Mouse (Mus musculus) myocyte (in vitro differentiated cells): ENCODE results near the gene Man2c1. TPM values are rescaled to one million over a fixed set of nuclear protein-coding genes. Genes with fewer than 3 reads are reported as not detected.

Experiments used
- H3K27me3 ChIP-seq: one replicate; pipeline ENCODE4 v1.6.1; 2011; ENCODE audit not compliant: control insufficient read depth, insufficient read depth, insufficient read length
- H3K36me3 ChIP-seq: one replicate; pipeline ENCODE4 v1.6.1; 2011; ENCODE audit not compliant: control insufficient read depth, insufficient read depth
- H3K4me2 ChIP-seq: one replicate; pipeline ENCODE4 v1.6.1; 2011; ENCODE audit warnings: low read depth, control low read depth
- H3K4me3 ChIP-seq: one replicate; pipeline ENCODE4 v1.5.1; 2011; ENCODE audit warnings: mild to moderate bottlenecking, control low read depth, moderate library complexity
- H3K79me2 ChIP-seq: one replicate; pipeline ENCODE4 v1.6.1; 2011; ENCODE audit not compliant: control insufficient read depth, insufficient read depth
- H3ac ChIP-seq: one replicate; pipeline ENCODE4 v1.6.1; 2011; ENCODE audit not compliant: control insufficient read depth, insufficient read length
- CEBPB ChIP-seq: IDR thresholded peaks from 2 replicates; pipeline ENCODE4 v1.6.1; 2011; ENCODE audit warnings: mild to moderate bottlenecking, moderate library complexity; ENCODE audit not compliant: poor library complexity, insufficient read depth, severe bottlenecking
- E2F4 ChIP-seq: IDR thresholded peaks from one replicate; pipeline ENCODE4 v1.6.1; 2011; ENCODE audit warnings: mild to moderate bottlenecking, control low read depth, moderate library complexity; ENCODE audit not compliant: insufficient read depth
- MAX ChIP-seq: IDR thresholded peaks from one replicate; pipeline ENCODE4 v1.6.1; 2011; ENCODE audit warnings: low read depth, mild to moderate bottlenecking, control low read depth
- MYOD1 ChIP-seq, 3 experiments: IDR thresholded peaks; one replicate each; pipeline ENCODE4 v1.6.1; 2011; ENCODE audit warnings: control low read depth in 2 of 3, low read depth in 2 of 3, mild to moderate bottlenecking in 2 of 3, moderate library complexity in 1 of 3; ENCODE audit not compliant: insufficient read length in 2 of 3, control insufficient read depth in 1 of 3
- MYOG ChIP-seq, 3 experiments: IDR thresholded peaks; one replicate each; pipeline ENCODE4 v1.6.1; 2011; ENCODE audit warnings: control low read depth in 2 of 3, low read depth in 2 of 3, mild to moderate bottlenecking in 2 of 3; ENCODE audit not compliant: insufficient read length in 2 of 3, control insufficient read depth in 1 of 3, insufficient read depth in 1 of 3
- POLR2A ChIP-seq: IDR thresholded peaks from one replicate; pipeline ENCODE4 v1.6.1; 2011; ENCODE audit warnings: low read depth, mild to moderate bottlenecking, control low read depth, moderate library complexity; ENCODE audit not compliant: insufficient read length
- POLR2AphosphoS2 ChIP-seq: IDR thresholded peaks from one replicate; pipeline ENCODE4 v1.6.1; 2011; ENCODE audit warnings: low read depth, control low read depth; ENCODE audit not compliant: insufficient read length
- REST ChIP-seq: IDR thresholded peaks from one replicate; pipeline ENCODE4 v1.6.1; 2011; ENCODE audit warnings: mild to moderate bottlenecking, control low read depth, moderate library complexity; ENCODE audit not compliant: insufficient read depth, insufficient read length
- SRF ChIP-seq: IDR thresholded peaks from one replicate; pipeline ENCODE4 v1.6.1; 2011; ENCODE audit warnings: low read depth; ENCODE audit not compliant: control insufficient read depth, insufficient read length
- TCF12 ChIP-seq: IDR thresholded peaks from one replicate; pipeline ENCODE4 v1.6.1; 2011; ENCODE audit warnings: mild to moderate bottlenecking, control low read depth; ENCODE audit not compliant: poor library complexity, insufficient read depth, severe bottlenecking
- TCF3 ChIP-seq: IDR thresholded peaks from one replicate; pipeline ENCODE4 v1.6.1; 2011; ENCODE audit warnings: low read depth, control low read depth; ENCODE audit not compliant: insufficient read length
- USF1 ChIP-seq: IDR thresholded peaks from one replicate; pipeline ENCODE4 v1.6.1; 2011; ENCODE audit warnings: low read depth, mild to moderate bottlenecking, control low read depth, moderate library complexity
- polyA plus RNA-seq: library from polyadenylated mRNA; unstranded; fragments of >200 nt; fragmentation: generic; extraction: Trizol; gene quantifications from one replicate; pipeline ENCODE4 v1.2.1, GENCODE M21; 2012; ENCODE audit warnings: missing spikeins

Man2c1 gene
- polyA plus RNA-seq, 1 experiment = 55.4 TPM

DNA sequence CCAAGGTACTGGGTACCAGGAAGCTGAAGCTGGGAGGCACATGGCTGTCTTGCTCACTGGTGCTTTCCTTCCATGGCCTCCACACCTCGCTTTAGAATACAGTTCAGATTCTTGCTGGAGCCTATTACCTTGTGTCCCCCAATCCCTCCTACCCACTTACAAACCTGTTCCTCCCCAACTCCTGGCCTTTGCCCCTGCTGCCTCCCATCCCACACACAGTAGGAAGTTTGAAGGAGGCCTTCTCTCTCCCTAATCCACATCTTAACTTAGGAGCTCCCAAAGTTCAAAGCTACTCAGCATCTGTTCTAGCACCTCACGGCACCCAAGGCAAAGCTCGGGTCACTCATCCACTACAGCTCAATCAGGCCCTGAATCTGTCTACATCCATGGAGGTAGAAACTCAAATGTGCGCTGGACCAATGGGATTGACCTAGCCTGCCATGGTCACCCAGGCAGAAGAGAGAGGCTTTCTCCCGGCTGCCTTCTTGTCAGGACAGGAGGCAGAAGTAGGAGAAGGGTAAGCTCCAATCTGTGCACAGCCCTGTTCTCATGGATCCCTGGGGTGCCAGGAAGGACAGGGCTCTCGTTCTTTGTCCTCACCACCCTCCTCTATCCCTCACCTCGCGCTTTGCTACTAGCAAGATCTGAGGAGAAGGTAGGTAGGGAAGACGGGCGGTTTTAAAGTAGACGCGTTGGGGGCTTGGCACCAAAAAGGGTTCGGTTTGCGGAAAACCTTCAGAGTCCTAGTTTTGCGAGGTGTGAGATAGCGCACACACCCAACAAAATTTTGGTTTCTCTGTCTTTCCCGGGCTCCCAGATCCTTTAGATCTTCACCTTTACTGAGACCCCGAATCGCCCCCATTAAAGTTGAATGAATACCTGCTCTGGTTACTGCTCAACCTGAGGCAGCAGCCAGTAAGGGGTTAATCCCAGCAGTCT lies 17.0 kb downstream of the Man2c1 start:
- TF ChIP-seq SRF = no peak
- TF ChIP-seq MYOG (IDR thresholded peaks at IDR 0.05; ENCODE audit: control insufficient read depth in 1 of 3, insufficient read depth in 1 of 3, insufficient read length in 2 of 3, low read depth in 2 of 3) = no peak
- TF ChIP-seq MYOD1 (IDR thresholded peaks at IDR 0.05; ENCODE audit: control insufficient read depth in 1 of 3, insufficient read length in 2 of 3, low read depth in 2 of 3) = no peak
- no peak for TF ChIP-seq POLR2AphosphoS2
- no peak for TF ChIP-seq POLR2A
- Histone ChIP-seq H3K36me3 (no peaks in the 10 kb centered on the region), H3K4me2 (peak overlapping the region; percentile 89), H3K79me2 (no peaks in the 10 kb centered on the region), H3K4me3 (peak overlapping the region; percentile 37), H3ac (no peak overlapping the region), H3K27me3 (no peaks in the 10 kb centered on the region)

DNA sequence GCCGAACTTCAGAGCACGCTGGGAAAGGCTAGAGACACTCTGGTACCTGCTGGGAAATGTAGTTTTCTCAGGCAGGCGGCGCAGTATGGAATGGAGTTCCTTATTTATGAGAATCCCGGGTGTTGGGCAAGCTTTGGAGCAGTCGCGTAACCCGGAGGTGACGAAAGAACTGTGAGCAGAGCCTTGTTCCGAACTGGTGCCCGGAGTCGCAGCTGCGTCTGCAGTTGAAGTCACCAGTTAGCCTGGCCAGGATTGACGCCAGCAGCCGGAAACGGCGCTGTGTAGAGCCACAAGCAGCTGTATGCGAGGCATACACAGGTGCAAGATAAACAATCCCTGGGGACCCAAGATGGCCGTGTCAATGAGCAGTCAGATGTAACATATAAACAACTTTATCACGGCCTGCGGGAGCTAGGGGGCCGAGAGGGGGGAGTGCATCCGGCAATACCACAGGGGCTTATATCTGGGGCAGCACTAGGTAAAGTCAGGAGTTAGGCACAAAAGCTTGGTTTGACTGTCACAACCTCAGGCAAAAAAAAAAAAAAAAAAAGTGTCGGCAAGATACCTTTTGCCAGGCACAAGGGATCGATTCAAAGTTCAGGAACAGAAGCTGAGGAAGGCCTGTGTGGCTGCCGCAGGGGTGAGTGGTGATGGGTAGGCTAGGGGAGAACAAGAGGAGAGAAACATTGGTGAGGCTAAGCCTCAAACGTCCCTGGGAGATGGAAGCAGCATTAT lies 17.8 kb downstream of the Man2c1 start, which contains the start of gene Neil1:
Gene Neil1 (minus strand): TSS at position 162 of the 735 bp plus-strand sequence.
- Histone ChIP-seq H3ac (no peak within 1 kb of the TSS), H3K27me3 (no peaks in the 10 kb centered on the region), H3K36me3 (no peaks in the 10 kb centered on the region), H3K4me3 (peak within 1 kb of the TSS; percentile 37), H3K79me2 (no peaks in the 10 kb centered on the region), H3K4me2 (peak within 1 kb of the TSS; percentile 89)
- peak; percentile 78 for TF ChIP-seq TCF12
- peak; percentile 80 to 97 (median 97) for TF ChIP-seq MYOG (IDR thresholded peaks at IDR 0.05; ENCODE audit: control insufficient read depth in 1 of 3, insufficient read depth in 1 of 3, insufficient read length in 2 of 3, low read depth in 2 of 3)
- peak; percentile 33 for TF ChIP-seq POLR2AphosphoS2
- peak; percentile 90 for TF ChIP-seq TCF3
- no peak for TF ChIP-seq REST
- TF ChIP-seq USF1 = no peak
- no peak for TF ChIP-seq E2F4
- TF ChIP-seq POLR2A = peak; percentile 48
- 0 out of 2 replicates have a peak, but pooled peaks have one; percentile 16 for TF ChIP-seq CEBPB
- TF ChIP-seq MYOD1 (IDR thresholded peaks at IDR 0.05; ENCODE audit: control insufficient read depth in 1 of 3, insufficient read length in 2 of 3, low read depth in 2 of 3) = peak; percentile 52 to 99 (median 98)
- no peak for TF ChIP-seq MAX
- no peak for TF ChIP-seq SRF

DNA sequence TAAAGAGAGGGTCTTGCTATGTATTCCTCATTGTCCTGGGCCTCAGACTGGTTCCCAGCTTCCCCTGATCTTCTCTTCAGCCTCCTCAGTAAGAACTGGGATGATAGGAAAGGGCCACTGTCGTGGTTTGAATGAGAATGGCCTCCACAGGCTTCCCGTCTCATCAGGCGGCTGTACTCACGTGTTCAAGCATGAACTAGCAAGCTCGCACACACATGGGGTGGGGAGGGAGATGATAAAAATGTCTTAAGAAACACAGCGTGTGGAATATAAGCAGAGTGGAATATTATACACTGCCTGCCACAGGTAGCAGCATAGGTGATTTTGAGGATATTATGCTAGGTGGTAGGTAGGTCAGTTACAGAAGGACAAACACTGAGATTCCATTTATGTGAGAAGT lies 18.5 kb downstream of the Man2c1 start:
- H3K36me3 ChIP-seq = no peaks in the 10 kb centered on the region
- H3K4me2 ChIP-seq = no peak overlapping the region
- H3ac ChIP-seq = no peak overlapping the region
- no peaks in the 10 kb centered on the region for H3K27me3 ChIP-seq
- TF ChIP-seq E2F4 = no peak
- TF ChIP-seq MYOD1 (IDR thresholded peaks at IDR 0.05; ENCODE audit: control insufficient read depth in 1 of 3, insufficient read length in 2 of 3, low read depth in 2 of 3) = no peak
- TF ChIP-seq POLR2AphosphoS2 = no peak
- TF ChIP-seq POLR2A = no peak
- no peak for TF ChIP-seq TCF3
- no peak for TF ChIP-seq MYOG (IDR thresholded peaks at IDR 0.05; ENCODE audit: control insufficient read depth in 1 of 3, insufficient read depth in 1 of 3, insufficient read length in 2 of 3, low read depth in 2 of 3)
- no peak for TF ChIP-seq USF1
- no peak for TF ChIP-seq REST
- no peak for TF ChIP-seq CEBPB
- TF ChIP-seq TCF12 = no peak
- no peak for TF ChIP-seq MAX
- TF ChIP-seq SRF = no peak
- no peaks in the 10 kb centered on the region for H3K79me2 ChIP-seq
- H3K4me3 ChIP-seq = peak overlapping the region; percentile 37

DNA sequence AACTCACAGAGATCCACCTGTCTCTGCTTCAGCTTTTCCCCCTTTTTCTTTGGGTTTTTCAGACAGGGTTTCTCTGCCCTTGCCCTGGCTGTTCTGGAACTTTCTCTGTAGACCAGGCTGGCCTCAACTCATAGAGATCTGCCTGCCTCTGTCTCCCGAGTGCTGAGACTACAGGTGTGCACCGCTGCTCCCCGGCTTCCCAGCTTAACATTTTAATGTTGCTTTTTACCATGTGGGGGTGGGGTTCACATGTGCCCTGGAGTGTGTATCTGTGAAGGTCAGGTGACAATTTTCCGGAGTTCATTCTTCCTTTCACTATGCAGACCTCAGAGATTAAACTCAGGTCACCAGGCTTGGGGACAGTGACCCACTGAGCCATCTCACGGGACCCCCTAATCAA lies 19.7 kb downstream of the Man2c1 start:
- Histone ChIP-seq H3K36me3 (no peaks in the 10 kb centered on the region), H3K4me2 (no peak overlapping the region), H3ac (no peak overlapping the region), H3K79me2 (no peaks in the 10 kb centered on the region), H3K27me3 (no peaks in the 10 kb centered on the region), H3K4me3 (no peak overlapping the region)
- TF ChIP-seq REST (no peak), SRF (no peak), POLR2AphosphoS2 (no peak), CEBPB (no peak), TCF3 (no peak), TCF12 (no peak), MYOD1 (IDR thresholded peaks at IDR 0.05; ENCODE audit: control insufficient read depth in 1 of 3, insufficient read length in 2 of 3, low read depth in 2 of 3) (no peak), MYOG (IDR thresholded peaks at IDR 0.05; ENCODE audit: control insufficient read depth in 1 of 3, insufficient read depth in 1 of 3, insufficient read length in 2 of 3, low read depth in 2 of 3) (no peak), POLR2A (no peak), USF1 (no peak)
